In genomic region chr10:57571211-57571730, GRCm38 (mm10) we compare ENCODE assay signal across 8 mouse cellular contexts. TPM values are rescaled to one million over a fixed set of nuclear protein-coding genes. Genes with fewer than 3 reads are reported as not detected.
DNase-seq lines count a peak whose midpoint lies in the region; ATAC-seq and TF ChIP-seq lines count a peak whose summit lies in the region.

No protein-coding gene starts in this region.

- H3K36me3 ChIP-seq in embryonic facial prominence, embryonic 10.5 days (replicated peaks): no peaks in the 10 kb centered on the region
- no peaks in the 10 kb centered on the region for H3K36me3 ChIP-seq in kidney, postnatal 0 days (ENCODE audit: insufficient read depth, low read length)

- no peak overlapping the region for H3K9ac ChIP-seq in kidney, postnatal 0 days (ENCODE audit: low read depth, low read length)

- no peaks in the 10 kb centered on the region for H3K9me3 ChIP-seq in embryonic facial prominence, embryonic 10.5 days
- H3K9me3 ChIP-seq in kidney, postnatal 0 days (replicated peaks; ENCODE audit: low read length): no peaks in the 10 kb centered on the region

- DNase-seq in ovary, postnatal 10 days (ENCODE audit: low spot score): peak; percentile 6
- DNase-seq in ovary, adult 18-20 months (ENCODE audit: low spot score): no peak
- peak; percentile 78 for DNase-seq in adrenal gland, postnatal 10 days
- peak; percentile 67 for DNase-seq in embryonic facial prominence, embryonic 10.5 days (ENCODE audit: low spot score)
- peak; percentile 36 for DNase-seq in kidney, postnatal 0 days (ENCODE audit: low spot score)
- DNase-seq in lung, adult 18-20 months: peak; percentile 61 to 69
- peak; percentile 40 to 44 for DNase-seq in right cerebral cortex, adult 2 months (ENCODE audit: low spot score in 2 of 2)

- no peaks in the 10 kb centered on the region for H3K27me3 ChIP-seq in embryonic facial prominence, embryonic 10.5 days (replicated peaks; ENCODE audit: low read depth, poor library complexity, severe bottlenecking)
- H3K27me3 ChIP-seq in kidney, postnatal 0 days (ENCODE audit: insufficient read depth, low read length): no peaks in the 10 kb centered on the region

- H3K4me2 ChIP-seq in kidney, postnatal 0 days (ENCODE audit: low read length): no peak overlapping the region

- no peak for ATAC-seq in kidney, postnatal 0 days (replicated peaks; ENCODE audit: low FRiP score, low read depth)
- no peak for ATAC-seq in inflammation-experienced regulatory T-cells, adult 6 months

- no peak overlapping the region for H3K27ac ChIP-seq in embryonic facial prominence, embryonic 10.5 days (replicated peaks)
- H3K27ac ChIP-seq in kidney, postnatal 0 days: no peak overlapping the region

- H3K4me3 ChIP-seq in embryonic facial prominence, embryonic 10.5 days: no peak overlapping the region
- no peak overlapping the region for H3K4me3 ChIP-seq in kidney, postnatal 0 days (replicated peaks; ENCODE audit: low read depth, low read length)

- 32% methylated on average over 8 of the region's 8 CpGs for WGBS in embryonic facial prominence, embryonic 10.5 days
- 34% methylated on average over 8 of the region's 8 CpGs for WGBS in kidney, postnatal 0 days

- no peaks in the 10 kb centered on the region for H3K4me1 ChIP-seq in embryonic facial prominence, embryonic 10.5 days
- H3K4me1 ChIP-seq in kidney, postnatal 0 days (replicated peaks; ENCODE audit: insufficient read depth, low read length): no peaks in the 10 kb centered on the region

- TF ChIP-seq CTCF in kidney, postnatal 0 days (IDR thresholded peaks at IDR 0.05; ENCODE audit: low read depth): peak; percentile 81

RNA-seq across cellular contexts. Expression of gene Serinc1, which starts 38.9 kb away (rescaled TPM):
- total RNA-seq in adrenal gland, postnatal 10 days (2021): 100 to 1,000 TPM; 274 to 290 TPM
- 126 TPM in 2 replicates for polyA plus RNA-seq in embryonic facial prominence, embryonic 10.5 days (2016; fragmentation: Nextera tagmentation; extraction: Ambion mirVana)
- 148 and 155 TPM in 2 replicates for polyA plus RNA-seq in kidney, postnatal 0 days (2015; fragmentation: Nextera tagmentation; extraction: Ambion mirVana)
- polyA plus RNA-seq in inflammation-experienced regulatory T-cells, adult 6 months (2017; shearing (Covaris generic)): 100 to 1,000 TPM; 100 to 133 (median 115) TPM
